Mouse (Mus musculus) MEL (cell line): ENCODE measurements around the gene Dmkn.

Experiments used
- CHD1 ChIP-seq: IDR thresholded peaks from 2 replicates; pipeline ENCODE4 v1.6.1; 2012; ENCODE audit warnings: low read depth, mild to moderate bottlenecking, inconsistent platforms, low read length, improper control_type of control experiment
- CTCF ChIP-seq, 3 experiments: IDR thresholded peaks in 2 of 3; conservative IDR thresholded peaks in 1 of 3; 2 replicates each; pipeline ENCODE4 v1.5.1; 2011 to 2012; ENCODE audit warnings: low read length in 3 of 3, low read depth in 2 of 3, mild to moderate bottlenecking in 2 of 3, improper control_type of control experiment in 1 of 3, inconsistent platforms in 1 of 3, mixed read lengths in 1 of 3, moderate library complexity in 1 of 3; ENCODE audit not compliant: control insufficient read depth in 1 of 3, insufficient read depth in 1 of 3, poor library complexity in 1 of 3, severe bottlenecking in 1 of 3
- ELF1 ChIP-seq: IDR thresholded peaks from 2 replicates; pipeline ENCODE4 v1.6.1; 2014; ENCODE audit warnings: low read depth, mild to moderate bottlenecking, inconsistent platforms, low read length, improper control_type of control experiment, moderate library complexity
- EP300 ChIP-seq, 2 experiments: IDR thresholded peaks; 2 replicates each; pipeline ENCODE4 v1.6.1; 2011; ENCODE audit warnings: improper control_type of control experiment in 2 of 2, low read length in 2 of 2, low read depth in 1 of 2, mild to moderate bottlenecking in 1 of 2
- MAFK ChIP-seq: IDR thresholded peaks from 2 replicates; pipeline ENCODE4 v1.6.1; 2011; ENCODE audit warnings: low read depth, mild to moderate bottlenecking, low read length, improper control_type of control experiment, borderline replicate concordance
- POLR2A ChIP-seq, 2 experiments: IDR thresholded peaks; 2 replicates each; pipeline ENCODE4 v1.6.1; 2011 to 2012; ENCODE audit warnings: low read length in 2 of 2, mild to moderate bottlenecking in 2 of 2, control low read depth in 1 of 2, improper control_type of control experiment in 1 of 2, low read depth in 1 of 2, moderate library complexity in 1 of 2; ENCODE audit not compliant: control insufficient read depth in 1 of 2, insufficient read depth in 1 of 2, poor library complexity in 1 of 2
- POLR2AphosphoS5 ChIP-seq: IDR thresholded peaks from 2 replicates; pipeline ENCODE4 v1.6.1; 2012; ENCODE audit warnings: low read depth, borderline replicate concordance, mild to moderate bottlenecking, inconsistent platforms, low read length, moderate library complexity, mixed read lengths
- TAL1 ChIP-seq: IDR thresholded peaks from 2 replicates; pipeline ENCODE4 v1.6.1; 2012; ENCODE audit warnings: mild to moderate bottlenecking, inconsistent platforms, low read length, moderate library complexity, mixed read lengths
- TCF12 ChIP-seq: IDR thresholded peaks from 2 replicates; pipeline ENCODE4 v1.6.1; 2014; ENCODE audit warnings: low read depth, mild to moderate bottlenecking, inconsistent platforms, low read length, improper control_type of control experiment, moderate library complexity
- UBTF ChIP-seq: IDR thresholded peaks from 2 replicates; pipeline ENCODE4 v1.6.1; 2012; ENCODE audit warnings: low read depth, mild to moderate bottlenecking, inconsistent platforms, low read length, improper control_type of control experiment, moderate library complexity, borderline replicate concordance; ENCODE audit not compliant: insufficient read depth
- USF1 ChIP-seq: IDR thresholded peaks from 2 replicates; pipeline ENCODE4 v1.6.1; 2014; ENCODE audit warnings: low read depth, mild to moderate bottlenecking, inconsistent platforms, low read length, improper control_type of control experiment, moderate library complexity
- ZNF384 ChIP-seq: IDR thresholded peaks from 2 replicates; pipeline ENCODE4 v1.6.1; 2012; ENCODE audit warnings: low read depth, mild to moderate bottlenecking, inconsistent platforms, low read length, improper control_type of control experiment

- TF ChIP-seq POLR2A (IDR thresholded peaks at IDR 0.05; ENCODE audit: control insufficient read depth in 1 of 2, insufficient read depth in 1 of 2, low read depth in 1 of 2, low read length in 2 of 2, poor library complexity in 1 of 2): no peak
- TF ChIP-seq USF1: no peak
- no peak for TF ChIP-seq CHD1
- TF ChIP-seq CTCF (IDR thresholded peaks at IDR 0.05 in 2 of 3, conservative IDR thresholded peaks at IDR 0.05 in 1 of 3; ENCODE audit: control insufficient read depth in 1 of 3, insufficient read depth in 1 of 3, low read depth in 2 of 3, low read length in 3 of 3, poor library complexity in 1 of 3, severe bottlenecking in 1 of 3): no peak
- no peak for TF ChIP-seq POLR2AphosphoS5
- no peak for TF ChIP-seq TCF12
- TF ChIP-seq TAL1: no peak
- no peak for TF ChIP-seq ZNF384
- TF ChIP-seq UBTF: no peak
- TF ChIP-seq EP300 (IDR thresholded peaks at IDR 0.05; ENCODE audit: low read depth in 1 of 2, low read length in 2 of 2): no peak
- no peak for TF ChIP-seq MAFK
- TF ChIP-seq ELF1: no peak
These were observed 42.4 kb downstream of the Dmkn start for GRCm38 (mm10) chr7:30805924-30806323.
